Mouse (Mus musculus) lung, embryonic 14.5 days (tissue): ENCODE data around the gene Scn1b. TPM values are rescaled to one million over a fixed set of nuclear protein-coding genes. Genes with fewer than 3 reads are reported as not detected.

Source experiments
- ATAC-seq: fragments of 200-750 bp; cut with Nextera tagmentation; 2 replicates; pipeline ENCODE4 v1.8.0; 2017; ENCODE audit warnings: mild to moderate bottlenecking, moderate TSS enrichment, moderate library complexity; ENCODE audit not compliant: insufficient read depth
- DNase-seq: peaks from one replicate; pipeline ENCODE4 v3.0.0-alpha.2; 2015
- H3K27ac ChIP-seq: fragments of 300-500 bp; sonication (generic); 2 replicates; pipeline ENCODE4 v1.5.1; 2014; ENCODE audit warnings: low read depth, mild to moderate bottlenecking, moderate library complexity
- H3K27me3 ChIP-seq: fragments of 300-500 bp; sonication (generic); 2 replicates; pipeline ENCODE4 v1.6.1; 2014; ENCODE audit warnings: low read length, control low read depth; ENCODE audit not compliant: insufficient read depth
- H3K36me3 ChIP-seq: fragments of 300-500 bp; sonication (generic); 2 replicates; pipeline ENCODE4 v1.6.1; 2014; ENCODE audit warnings: control low read depth; ENCODE audit not compliant: insufficient read depth
- H3K4me1 ChIP-seq: fragments of 300-500 bp; sonication (generic); 2 replicates; pipeline ENCODE4 v1.6.1; 2014; ENCODE audit warnings: antibody characterized with exemption, control low read depth; ENCODE audit not compliant: insufficient read depth
- H3K4me2 ChIP-seq: fragments of 300-500 bp; sonication (generic); 2 replicates; pipeline ENCODE4 v1.6.1; 2014; ENCODE audit warnings: mild to moderate bottlenecking
- H3K4me3 ChIP-seq: fragments of 300-500 bp; sonication (generic); 2 replicates; pipeline ENCODE4 v1.5.1; 2014; ENCODE audit warnings: low read depth, low read length
- H3K9ac ChIP-seq: fragments of 300-500 bp; sonication (generic); 2 replicates; pipeline ENCODE4 v1.6.1; 2014
- H3K9me3 ChIP-seq: fragments of 300-500 bp; sonication (generic); 2 replicates; pipeline ENCODE4 v1.6.1; 2016; ENCODE audit warnings: low read depth, low read length, control low read depth
- CTCF ChIP-seq: IDR thresholded peaks from 2 replicates; pipeline ENCODE4 v1.5.1; 2016; ENCODE audit warnings: antibody characterized with exemption, low read depth
- WGBS: fragments of 180-500 bp; shearing (Covaris S2); extraction: QIAGEN DNeasy Blood & Tissue Kit; methylation state at CpG from one replicate; pipeline ENCODE4 v1.1.7; 2014; 5-methylcytosine and 5-hydroxymethylcytosine counted together
- polyA plus RNA-seq: library from polyadenylated mRNA; unstranded; fragments of >200 nt; fragmentation: Nextera tagmentation; extraction: Ambion mirVana; gene quantifications from 2 replicates; pipeline ENCODE4 v1.2.1, GENCODE M21; 2014

The Scn1b gene
- polyA plus RNA-seq, 1 experiment from 2014 or later, result 1.3 TPM

DNA sequence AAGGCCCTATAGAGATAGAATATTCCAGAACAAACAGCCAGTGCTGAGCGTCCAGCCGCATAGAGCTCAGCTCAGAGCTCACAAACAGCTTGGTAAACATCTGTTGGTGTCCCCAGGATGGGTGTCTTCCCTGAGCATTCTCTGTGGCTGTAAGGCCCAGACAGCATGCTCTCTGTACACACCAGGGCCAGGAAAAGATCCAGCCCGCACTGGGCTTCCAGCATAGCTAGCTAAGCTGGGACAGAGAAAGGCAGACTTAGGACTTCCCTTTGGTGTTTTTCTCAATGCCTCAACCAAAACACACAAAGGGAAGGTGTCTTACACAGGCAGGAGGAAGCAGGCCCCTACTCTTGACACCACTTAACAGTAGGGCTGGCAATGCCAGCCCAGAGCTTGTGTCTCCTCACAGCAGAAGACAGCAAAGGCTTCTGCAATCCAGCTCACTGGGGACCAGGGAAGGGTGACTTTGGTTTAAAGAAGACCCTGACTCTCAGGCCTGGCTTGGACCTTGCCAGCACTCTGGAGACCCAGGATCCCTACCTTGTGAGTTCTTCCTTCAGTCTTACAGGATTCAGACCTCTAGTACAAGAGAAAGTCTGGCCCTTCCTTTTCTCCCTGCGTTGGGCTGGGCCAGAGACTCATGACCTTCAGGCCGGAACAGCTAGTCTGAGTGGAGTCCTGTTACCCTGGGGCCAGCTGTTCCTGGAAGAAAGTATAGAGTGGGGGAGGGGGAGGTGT is 28.7 kb upstream of the Scn1b start, which contains the start of gene Gramd1a:
TSS of gene Gramd1a (minus strand) at position 601 of the 738 bp plus-strand sequence.
- Histone ChIP-seq H3K27me3 (no peaks in the 10 kb centered on the region), H3K4me1 (peaks cover 9% of the 10 kb centered on the region; the same call in 1 of the 2 replicates), H3K9me3 (no peaks in the 10 kb centered on the region), H3K4me2 (peak within 1 kb of the TSS; percentile 28; the same call in 1 of the 2 replicates), H3K36me3 (no peaks in the 10 kb centered on the region), H3K9ac (no peak within 1 kb of the TSS), H3K4me3 (no peak within 1 kb of the TSS), H3K27ac (peak within 1 kb of the TSS; percentile 42; the same call in 1 of the 2 replicates)
- 58% methylated on average over 5 of the region's 5 CpGs for WGBS
- DNase-seq (peak; percentile 33), ATAC-seq (no peak)
- TF ChIP-seq CTCF, result no peak

DNA sequence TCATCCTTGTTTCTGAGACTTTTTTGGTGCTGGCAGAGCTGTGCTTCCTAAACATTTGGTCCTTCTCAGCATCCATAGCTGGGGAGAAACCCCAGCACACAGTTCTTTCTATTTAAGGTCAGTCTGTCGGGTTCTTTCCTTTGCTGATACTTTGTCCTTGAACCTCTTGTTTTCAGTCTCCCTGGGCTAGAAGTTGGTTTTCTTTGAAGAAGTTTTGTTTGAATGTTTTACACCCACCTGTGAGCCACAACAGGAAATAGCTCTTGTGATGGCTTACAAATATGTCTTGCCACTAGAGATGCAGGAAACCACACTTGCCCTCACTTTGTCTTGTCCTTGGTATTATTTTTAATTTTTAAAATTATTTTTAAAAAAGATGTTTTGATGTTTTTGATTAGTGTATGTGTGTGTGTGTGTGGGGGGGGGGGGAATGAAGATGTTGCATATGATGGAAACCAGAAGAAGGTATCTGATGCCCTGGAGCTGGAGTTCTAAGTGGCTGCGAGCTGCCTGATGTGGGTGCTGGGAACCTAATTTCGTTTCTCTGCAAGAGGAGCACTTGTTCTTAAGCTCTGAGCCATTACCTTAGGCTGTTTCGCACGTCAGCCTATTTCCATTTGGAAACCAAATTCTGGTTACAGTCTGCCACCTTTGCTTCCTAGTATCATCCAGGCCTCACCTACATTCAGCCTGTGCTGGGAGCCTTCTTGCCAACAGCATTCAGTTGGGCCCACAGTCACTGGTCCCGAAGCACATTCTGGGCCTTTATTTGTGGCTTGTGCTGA is 26.9 kb upstream of the Scn1b start:
- ATAC-seq, result no peak
- no peaks in the 10 kb centered on the region for H3K36me3 ChIP-seq
- no peak overlapping the region for H3K27ac ChIP-seq
- H3K9ac ChIP-seq, result no peak overlapping the region
- no peak for DNase-seq
- H3K9me3 ChIP-seq, result no peaks in the 10 kb centered on the region
- no peak overlapping the region for H3K4me3 ChIP-seq
- TF ChIP-seq CTCF, result no peak
- 80% methylated on average over 6 of the region's 6 CpGs for WGBS
- no peaks in the 10 kb centered on the region for H3K27me3 ChIP-seq
- no peak overlapping the region for H3K4me2 ChIP-seq
- H3K4me1 ChIP-seq, result peaks cover 18% of the 10 kb centered on the region

DNA sequence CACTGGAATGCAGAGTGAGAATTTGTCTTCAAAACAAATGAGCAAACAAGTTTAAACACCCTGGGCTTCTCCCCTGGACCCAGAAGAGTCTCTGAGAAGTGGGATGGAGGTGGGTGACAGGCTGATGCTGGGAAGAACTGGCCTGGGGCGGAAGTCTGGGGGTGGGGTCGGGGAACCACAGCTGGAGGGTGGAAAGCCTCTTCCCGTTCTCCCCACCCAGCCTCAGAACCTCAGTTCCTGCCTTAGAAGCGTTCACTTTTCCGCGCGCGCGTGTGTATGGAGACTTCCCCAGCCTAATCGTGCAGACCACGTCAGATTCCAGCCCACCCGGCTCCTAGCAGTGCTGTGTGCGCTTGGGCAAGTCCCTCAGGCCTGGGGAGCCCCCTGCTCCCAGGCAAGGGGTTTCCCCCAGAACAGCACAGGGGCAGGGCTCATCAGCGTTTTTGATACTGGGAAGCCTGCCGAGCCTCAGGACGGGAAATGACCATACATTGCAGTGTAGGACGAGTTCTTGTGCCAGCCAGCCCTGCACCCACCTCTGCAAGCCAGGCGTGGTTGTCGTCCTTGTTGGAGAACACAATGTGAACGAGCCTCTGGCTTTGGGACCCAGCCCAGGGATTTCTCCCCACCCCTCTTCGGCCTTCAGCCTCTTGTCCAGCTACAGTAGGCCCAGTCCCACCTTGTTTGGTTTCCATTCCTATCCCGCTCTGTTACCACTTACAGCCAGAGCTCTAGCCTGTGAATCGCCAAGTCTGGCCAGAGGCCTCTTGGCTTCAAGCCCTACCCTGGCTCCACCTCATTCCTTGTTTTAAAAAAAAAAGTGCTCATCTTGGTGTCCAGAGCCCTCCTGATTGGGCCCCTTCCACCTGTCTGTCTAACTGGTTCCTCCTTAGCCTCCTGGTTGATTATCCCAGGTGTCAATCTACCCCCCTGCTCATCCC is 24.8 kb upstream of the Scn1b start:
- H3K36me3 ChIP-seq, result peaks cover 8% of the 10 kb centered on the region; the same call in 1 of the 2 replicates
- peak overlapping the region; percentile 95 for H3K9ac ChIP-seq
- 15% methylated on average over 23 of the region's 23 CpGs for WGBS
- ATAC-seq (peak; percentile 50), DNase-seq (peak; percentile 80)
- peak overlapping the region; percentile 77 for H3K4me2 ChIP-seq
- peak overlapping the region; percentile 89 for H3K4me3 ChIP-seq
- no peaks in the 10 kb centered on the region for H3K9me3 ChIP-seq
- TF ChIP-seq CTCF, result no peak
- peak overlapping the region; percentile 95 for H3K27ac ChIP-seq
- peaks cover 30% of the 10 kb centered on the region for H3K4me1 ChIP-seq
- no peaks in the 10 kb centered on the region for H3K27me3 ChIP-seq

DNA sequence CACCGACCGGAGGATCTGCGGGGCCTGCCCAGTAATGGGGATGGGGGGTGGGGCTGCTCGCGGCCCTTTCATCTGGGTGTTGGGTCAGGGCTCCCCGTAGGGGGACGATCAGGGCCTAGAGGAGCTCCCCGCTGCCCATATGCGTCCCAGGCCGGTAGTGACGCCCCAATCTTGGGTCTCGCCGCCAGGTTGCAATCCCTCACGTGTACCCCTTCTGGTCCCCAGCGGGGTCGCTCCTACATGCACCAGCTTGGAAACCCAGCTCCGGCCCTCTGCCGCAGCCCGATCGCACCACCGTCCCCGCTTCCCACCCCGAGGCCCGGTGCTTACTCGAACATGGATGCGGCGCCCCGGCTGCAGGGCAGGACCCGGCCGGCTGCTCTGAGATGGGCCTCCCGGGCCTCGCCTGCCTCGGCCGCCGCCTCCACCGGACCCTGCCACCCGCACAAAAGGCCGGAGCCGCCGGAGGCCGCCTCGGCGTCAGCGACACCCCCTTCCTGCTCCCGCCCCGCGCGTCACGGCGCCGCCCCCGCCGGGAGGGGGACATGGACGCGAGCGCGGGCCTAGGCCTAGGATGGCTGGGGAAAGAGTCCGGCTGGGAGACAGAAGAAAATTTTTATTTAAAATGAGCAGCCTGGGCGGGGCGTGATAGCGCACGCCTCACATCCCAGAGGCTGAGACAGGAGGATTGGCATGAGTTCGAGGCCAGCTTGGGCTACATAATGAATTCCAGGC is 23.9 kb upstream of the Scn1b start:
- H3K4me2 ChIP-seq, result peak overlapping the region; percentile 77
- H3K9ac ChIP-seq, result peak overlapping the region; percentile 95
- ATAC-seq (peak; percentile 89), DNase-seq (peak; percentile 94)
- H3K9me3 ChIP-seq, result no peaks in the 10 kb centered on the region
- under 1% methylated on average over 63 of the region's 63 CpGs for WGBS
- H3K27me3 ChIP-seq, result no peaks in the 10 kb centered on the region
- H3K36me3 ChIP-seq, result peaks cover 13% of the 10 kb centered on the region; the same call in 1 of the 2 replicates
- H3K4me1 ChIP-seq, result peaks cover 38% of the 10 kb centered on the region
- no peak for TF ChIP-seq CTCF
- peak overlapping the region; percentile 95 for H3K27ac ChIP-seq
- peak overlapping the region; percentile 89 for H3K4me3 ChIP-seq

DNA sequence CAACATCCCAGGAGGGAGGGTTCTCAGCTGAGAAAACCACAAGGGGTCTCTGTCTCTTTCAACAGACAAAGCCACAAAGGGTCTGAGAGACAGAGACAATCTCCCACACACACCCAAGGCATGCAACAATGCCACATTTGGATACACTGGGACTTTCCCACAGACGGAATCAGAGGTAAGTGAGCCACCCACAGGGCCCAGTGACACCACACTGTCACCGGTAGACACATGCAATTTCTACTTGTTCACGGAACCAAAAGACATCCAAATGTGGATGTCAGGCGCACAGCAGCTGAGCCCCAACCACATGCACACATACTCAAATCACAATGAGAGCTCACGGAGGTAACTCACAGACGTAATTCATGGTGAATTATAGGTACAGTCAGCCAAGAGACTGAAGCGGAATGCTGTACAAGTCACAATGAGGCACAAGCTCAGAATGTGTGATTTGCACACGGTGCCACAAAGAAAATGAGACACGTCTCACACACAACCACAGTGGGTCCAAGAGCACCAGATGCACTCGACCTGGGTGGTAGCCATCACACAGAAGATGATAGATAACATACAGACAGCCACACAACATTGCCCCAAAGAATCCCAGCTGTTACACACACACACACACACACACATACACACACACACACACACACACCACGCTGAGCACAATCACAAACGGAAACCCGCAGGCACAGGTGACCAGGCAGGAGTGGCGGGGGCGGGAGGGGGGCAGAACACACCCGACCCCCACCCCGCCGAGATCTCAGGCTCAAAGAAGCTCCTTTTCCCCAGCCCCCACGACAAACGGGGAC is 23.2 kb upstream of the Scn1b start:
- under 1% methylated on average over 20 of the region's 20 CpGs for WGBS

More for the DNA sequence above, 23.2 kb upstream of the Scn1b start:
- H3K27ac ChIP-seq, result peak overlapping the region; percentile 95
- ATAC-seq (no peak; the same call in 1 of the 2 replicates), DNase-seq (peak; percentile 54)
- peak overlapping the region; percentile 77 for H3K4me2 ChIP-seq
- peak overlapping the region; percentile 89 for H3K4me3 ChIP-seq
- no peaks in the 10 kb centered on the region for H3K9me3 ChIP-seq
- peaks cover 42% of the 10 kb centered on the region for H3K4me1 ChIP-seq
- H3K36me3 ChIP-seq, result peaks cover 14% of the 10 kb centered on the region; the same call in 1 of the 2 replicates
- H3K9ac ChIP-seq, result peak overlapping the region; percentile 95
- TF ChIP-seq CTCF, result peak; percentile 1; the same call in 1 of the 2 replicates
- H3K27me3 ChIP-seq, result no peaks in the 10 kb centered on the region
